Mouse (Mus musculus) liver, embryonic 16.5 days (tissue): ENCODE measurements at regions not wholly inside any gene's neighbourhood (a gene's known extent, or its start where the extent isn't known, plus 50 kb on each side); places are given as distances from the start of the nearest gene placed in this dataset.
A peak's percentile ranks its signal among the peaks of the same experiment; 100 is the strongest.

ENCODE experiments used
- ATAC-seq: fragments of 200-750 bp; cut with Nextera tagmentation; 2 replicates; pipeline ENCODE4 v1.8.0; 2017; ENCODE audit warnings: low read depth, mild to moderate bottlenecking, moderate number of reproducible peaks, moderate library complexity
- H3K27ac ChIP-seq: fragments of 300-500 bp; sonication (generic); 2 replicates; pipeline ENCODE4 v1.5.1; 2014; ENCODE audit warnings: mild to moderate bottlenecking, low read length
- H3K27me3 ChIP-seq: fragments of 300-500 bp; sonication (generic); 2 replicates; pipeline ENCODE4 v1.6.1; 2014; ENCODE audit warnings: low read depth, low read length, mixed read lengths; ENCODE audit not compliant: control insufficient read depth, insufficient read depth
- H3K36me3 ChIP-seq: fragments of 300-500 bp; sonication (generic); 2 replicates; pipeline ENCODE4 v1.6.1; 2014; ENCODE audit warnings: mild to moderate bottlenecking; ENCODE audit not compliant: control insufficient read depth, insufficient read depth
- H3K4me1 ChIP-seq: fragments of 300-500 bp; sonication (generic); 2 replicates; pipeline ENCODE4 v1.6.1; 2014; ENCODE audit warnings: low read depth, low read length, mixed read lengths; ENCODE audit not compliant: control insufficient read depth
- H3K4me2 ChIP-seq: fragments of 300-500 bp; sonication (generic); 2 replicates; pipeline ENCODE4 v1.6.1; 2014; ENCODE audit warnings: low read depth, low read length, mixed read lengths
- H3K4me3 ChIP-seq: fragments of 300-500 bp; sonication (generic); 2 replicates; pipeline ENCODE4 v1.5.1; 2014; ENCODE audit warnings: low read depth, mild to moderate bottlenecking, low read length
- H3K9ac ChIP-seq: fragments of 300-500 bp; sonication (generic); 2 replicates; pipeline ENCODE4 v1.6.1; 2014; ENCODE audit warnings: low read depth, low read length
- H3K9me3 ChIP-seq: fragments of 300-500 bp; sonication (generic); replicated peaks from 2 replicates; pipeline ENCODE4 v1.6.1; 2016; ENCODE audit warnings: low read length; ENCODE audit not compliant: control insufficient read depth
- WGBS: fragments of 180-500 bp; shearing (Covaris S2); extraction: QIAGEN DNeasy Blood & Tissue Kit; methylation state at CpG from one replicate; pipeline ENCODE4 v1.1.7; 2014; ENCODE audit not compliant: insufficient replicate concordance; 5-methylcytosine and 5-hydroxymethylcytosine counted together

GRCm38 (mm10) chr15:6218087-6218486 is 81.5 kb upstream of the Dab2 start:
- H3K36me3 ChIP-seq = no peaks in the 10 kb centered on the region
- H3K4me1 ChIP-seq = no peaks in the 10 kb centered on the region
- WGBS = 32% methylated on average over 3 of the region's 3 CpGs
- H3K27me3 ChIP-seq = no peaks in the 10 kb centered on the region
- H3K27ac ChIP-seq = no peak overlapping the region
- H3K9me3 ChIP-seq = no peaks in the 10 kb centered on the region
- no peak overlapping the region for H3K4me2 ChIP-seq
- ATAC-seq = no peak
- no peak overlapping the region for H3K9ac ChIP-seq
- H3K4me3 ChIP-seq = no peak overlapping the region

- 40% methylated on average over 1 of the region's 1 CpGs for WGBS
- no peak for ATAC-seq
- Histone ChIP-seq H3K9me3 (no peaks in the 10 kb centered on the region), H3K4me1 (no peaks in the 10 kb centered on the region), H3K4me3 (no peak overlapping the region), H3K36me3 (no peaks in the 10 kb centered on the region), H3K27ac (no peak overlapping the region), H3K27me3 (no peaks in the 10 kb centered on the region), H3K4me2 (no peak overlapping the region), H3K9ac (no peak overlapping the region)
Observed at GRCm38 (mm10) chr15:6225227-6225626, 74.4 kb upstream of the Dab2 start.

- no peaks in the 10 kb centered on the region for H3K27me3 ChIP-seq
- WGBS = 38% methylated on average over 7 of the region's 7 CpGs
- no peak overlapping the region for H3K4me3 ChIP-seq
- ATAC-seq = peak; percentile 47; the same call in 1 of the 2 replicates
- no peaks in the 10 kb centered on the region for H3K36me3 ChIP-seq
- no peak overlapping the region for H3K9ac ChIP-seq
- H3K27ac ChIP-seq = no peak overlapping the region
- H3K4me2 ChIP-seq = no peak overlapping the region
- H3K9me3 ChIP-seq = no peaks in the 10 kb centered on the region
- H3K4me1 ChIP-seq = no peaks in the 10 kb centered on the region; the same call in 1 of the 2 replicates
Observed at GRCm38 (mm10) chr15:6230618-6231017, 69.0 kb upstream of the Dab2 start.

- Histone ChIP-seq H3K9me3 (no peaks in the 10 kb centered on the region), H3K4me3 (no peak overlapping the region), H3K27ac (no peak overlapping the region), H3K36me3 (no peaks in the 10 kb centered on the region), H3K4me2 (no peak overlapping the region), H3K4me1 (no peaks in the 10 kb centered on the region; the same call in 1 of the 2 replicates), H3K9ac (no peak overlapping the region), H3K27me3 (no peaks in the 10 kb centered on the region)
- no peak for ATAC-seq
- 46% methylated on average over 12 of the region's 12 CpGs for WGBS
Observed at GRCm38 (mm10) chr15:6231308-6232103, 68.1 kb upstream of the Dab2 start.

GRCm38 (mm10) chr15:6233621-6234020 is 66.0 kb upstream of the Dab2 start:
- no peak for ATAC-seq

GRCm38 (mm10) chr15:6236583-6236982 is 63.0 kb upstream of the Dab2 start:
- Histone ChIP-seq H3K4me3 (no peak overlapping the region), H3K4me2 (no peak overlapping the region), H3K27me3 (no peaks in the 10 kb centered on the region), H3K36me3 (no peaks in the 10 kb centered on the region), H3K27ac (no peak overlapping the region), H3K4me1 (no peaks in the 10 kb centered on the region), H3K9ac (no peak overlapping the region), H3K9me3 (no peaks in the 10 kb centered on the region)
- 65% methylated on average over 8 of the region's 8 CpGs for WGBS
- ATAC-seq = no peak

More at GRCm38 (mm10) chr15:6233621-6234020, 66.0 kb upstream of the Dab2 start:
- 51% methylated on average over 3 of the region's 3 CpGs for WGBS
- H3K27me3 ChIP-seq = no peaks in the 10 kb centered on the region
- H3K9ac ChIP-seq = no peak overlapping the region
- H3K9me3 ChIP-seq = no peaks in the 10 kb centered on the region
- H3K27ac ChIP-seq = no peak overlapping the region
- H3K4me1 ChIP-seq = no peaks in the 10 kb centered on the region; the same call in 1 of the 2 replicates
- no peaks in the 10 kb centered on the region for H3K36me3 ChIP-seq
- H3K4me3 ChIP-seq = no peak overlapping the region
- H3K4me2 ChIP-seq = no peak overlapping the region

- Histone ChIP-seq H3K4me3 (no peak overlapping the region), H3K36me3 (no peaks in the 10 kb centered on the region), H3K9me3 (no peaks in the 10 kb centered on the region), H3K4me2 (no peak overlapping the region), H3K4me1 (no peaks in the 10 kb centered on the region), H3K27ac (no peak overlapping the region), H3K27me3 (no peaks in the 10 kb centered on the region), H3K9ac (no peak overlapping the region)
- ATAC-seq = no peak
- 39% methylated on average over 8 of the region's 8 CpGs for WGBS
Observed at GRCm38 (mm10) chr15:6237726-6238125, 61.9 kb upstream of the Dab2 start.

GRCm38 (mm10) chr15:6238133-6238532 is 61.5 kb upstream of the Dab2 start:
- Histone ChIP-seq H3K4me2 (no peak overlapping the region), H3K4me3 (no peak overlapping the region), H3K9me3 (no peaks in the 10 kb centered on the region), H3K36me3 (no peaks in the 10 kb centered on the region), H3K27me3 (no peaks in the 10 kb centered on the region), H3K27ac (no peak overlapping the region), H3K9ac (no peak overlapping the region), H3K4me1 (no peaks in the 10 kb centered on the region)
- WGBS = 5% methylated on average over 6 of the region's 6 CpGs
- no peak for ATAC-seq

GRCm38 (mm10) chr15:6238755-6239154 is 60.8 kb upstream of the Dab2 start:
- no peaks in the 10 kb centered on the region for H3K9me3 ChIP-seq
- H3K4me3 ChIP-seq = no peak overlapping the region
- ATAC-seq = no peak
- H3K9ac ChIP-seq = no peak overlapping the region
- H3K4me1 ChIP-seq = no peaks in the 10 kb centered on the region
- no peak overlapping the region for H3K4me2 ChIP-seq
- H3K36me3 ChIP-seq = no peaks in the 10 kb centered on the region
- H3K27me3 ChIP-seq = no peaks in the 10 kb centered on the region
- 81% methylated on average over 3 of the region's 3 CpGs for WGBS
- no peak overlapping the region for H3K27ac ChIP-seq
